Mouse (Mus musculus) midbrain, embryonic 11.5 days (tissue): Measurements from ENCODE around the gene Snrpg. TPM values are rescaled to one million over a fixed set of nuclear protein-coding genes. Genes with fewer than 3 reads are reported as not detected.

ENCODE experiments used
- ATAC-seq: fragments of 200-750 bp; cut with Nextera tagmentation; 2 replicates; pipeline ENCODE4 v1.8.0; 2017; ENCODE audit warnings: moderate TSS enrichment, moderate library complexity; ENCODE audit not compliant: low FRiP score
- DNase-seq: peaks from one replicate; pipeline ENCODE4 v3.0.0; 2015; ENCODE audit warnings: low spot score; ENCODE audit errors: missing footprints
- H3K27ac ChIP-seq: fragments of 300-500 bp; sonication (generic); 2 replicates; pipeline ENCODE4 v1.5.1; 2014; ENCODE audit warnings: low read depth, low read length
- H3K27me3 ChIP-seq: fragments of 300-500 bp; sonication (generic); 2 replicates; pipeline ENCODE4 v1.6.1; 2014; ENCODE audit warnings: mild to moderate bottlenecking, low read length, moderate library complexity, mixed read lengths; ENCODE audit not compliant: control insufficient read depth, insufficient read depth
- H3K36me3 ChIP-seq: fragments of 300-500 bp; sonication (generic); 2 replicates; pipeline ENCODE4 v1.6.1; 2014; ENCODE audit warnings: mild to moderate bottlenecking, low read length, moderate library complexity, mixed read lengths; ENCODE audit not compliant: control insufficient read depth, insufficient read depth
- H3K4me1 ChIP-seq: fragments of 300-500 bp; sonication (generic); 2 replicates; pipeline ENCODE4 v1.6.1; 2014; ENCODE audit warnings: low read length; ENCODE audit not compliant: control insufficient read depth, insufficient read depth
- H3K4me2 ChIP-seq: fragments of 300-500 bp; sonication (generic); 2 replicates; pipeline ENCODE4 v1.6.1; 2014; ENCODE audit warnings: mild to moderate bottlenecking, moderate library complexity
- H3K4me3 ChIP-seq: fragments of 300-500 bp; sonication (generic); 2 replicates; pipeline ENCODE4 v1.5.1; 2014; ENCODE audit warnings: low read depth, low read length
- H3K9ac ChIP-seq: fragments of 300-500 bp; sonication (generic); 2 replicates; pipeline ENCODE4 v1.6.1; 2014; ENCODE audit warnings: low read length
- H3K9me3 ChIP-seq: fragments of 300-500 bp; sonication (generic); 2 replicates; pipeline ENCODE4 v1.6.1; 2016; ENCODE audit warnings: low read length; ENCODE audit not compliant: control insufficient read depth
- WGBS: fragments of 180-500 bp; shearing (Covaris S2); extraction: QIAGEN DNeasy Blood & Tissue Kit; methylation state at CpG from one replicate; pipeline ENCODE4 v1.1.7; 2014; 5-methylcytosine and 5-hydroxymethylcytosine counted together
- polyA plus RNA-seq: library from polyadenylated mRNA; unstranded; fragments of >200 nt; fragmentation: Nextera tagmentation; extraction: Ambion mirVana; gene quantifications from 2 replicates; pipeline ENCODE4 v1.2.1, GENCODE M21; 2014

The Snrpg gene
- polyA plus RNA-seq, 1 experiment from 2014 or later = 748 TPM

DNA sequence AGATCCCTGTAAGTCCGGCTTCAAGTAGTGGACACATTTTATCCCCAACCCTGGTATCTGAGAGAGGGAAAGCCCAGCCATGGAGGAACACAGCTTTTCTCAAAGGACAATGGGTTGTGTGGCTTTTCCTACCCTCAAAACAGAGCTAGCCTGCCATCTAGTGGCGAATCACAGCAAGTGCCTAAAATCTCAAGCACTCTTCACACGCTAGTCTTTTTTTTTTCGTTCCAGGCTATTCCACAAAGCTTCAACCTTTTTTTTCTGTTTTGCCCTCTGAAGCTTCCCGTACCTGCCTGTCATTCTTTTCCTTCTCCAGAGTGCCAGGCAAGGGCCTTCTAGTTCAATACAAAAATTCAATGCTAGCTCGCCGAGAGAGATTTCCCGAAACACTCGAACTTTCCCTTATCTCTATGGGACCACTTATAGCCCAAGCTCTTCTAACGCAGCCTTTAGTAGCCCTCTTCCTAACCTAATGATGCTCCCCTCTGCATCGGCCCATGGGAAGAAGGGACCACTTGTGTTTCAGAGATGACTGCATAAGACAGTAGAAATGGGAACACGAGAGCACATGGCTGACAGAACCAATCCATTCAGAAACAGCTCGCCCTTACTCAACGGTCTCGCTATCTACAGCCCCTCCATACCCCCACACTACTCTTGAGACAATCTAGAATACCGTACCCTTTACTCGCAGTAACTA lies 6.5 kb upstream of the Snrpg start:
- H3K36me3 ChIP-seq = no peaks in the 10 kb centered on the region
- peaks cover 12% of the 10 kb centered on the region for H3K4me1 ChIP-seq
- H3K9me3 ChIP-seq = no peaks in the 10 kb centered on the region
- H3K27ac ChIP-seq = no peak overlapping the region; the same call in 1 of the 2 replicates
- H3K27me3 ChIP-seq = no peaks in the 10 kb centered on the region
- H3K9ac ChIP-seq = peak overlapping the region; percentile 68
- peak; percentile 52 for ATAC-seq
- 5% methylated on average over 17 of the region's 17 CpGs for WGBS
- H3K4me3 ChIP-seq = peak overlapping the region; percentile 65
- peak; percentile 97 for DNase-seq
- H3K4me2 ChIP-seq = peak overlapping the region; percentile 84

DNA sequence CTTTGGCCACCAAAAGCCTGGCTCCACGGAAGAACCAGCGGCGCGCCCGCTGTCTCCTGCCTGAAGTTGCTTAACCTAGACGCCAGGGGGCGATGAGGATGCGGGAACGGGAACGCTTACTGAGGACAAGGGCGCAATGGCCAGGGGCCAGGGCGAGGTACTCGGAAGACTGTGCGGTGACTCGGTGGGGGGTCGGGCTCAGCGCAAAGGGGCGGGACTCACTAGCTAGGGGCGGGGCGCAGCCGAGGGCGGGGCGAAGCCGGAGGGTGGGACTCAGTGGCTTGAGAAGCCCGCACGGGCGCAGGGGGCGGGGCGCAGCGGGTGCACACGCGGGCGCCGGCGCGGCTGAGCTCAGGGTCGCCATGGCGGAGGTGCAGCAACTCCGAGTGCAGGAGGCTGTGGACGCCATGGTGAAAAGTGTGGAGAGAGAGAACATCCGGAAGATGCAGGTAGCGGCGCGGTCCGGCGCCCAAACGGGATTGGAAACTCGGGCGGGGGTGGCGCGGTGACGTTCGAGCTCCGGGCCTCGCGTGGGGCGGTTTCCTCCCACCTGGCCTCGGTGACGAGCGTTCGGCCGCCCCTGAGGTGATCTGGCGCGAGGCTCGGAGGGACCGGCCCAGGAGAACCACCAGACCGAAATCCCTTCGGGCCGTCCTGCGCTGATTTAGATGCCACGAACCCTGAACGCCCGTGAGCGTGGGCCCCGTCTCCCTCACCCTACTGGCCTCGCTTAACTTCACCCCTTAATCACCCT lies 5.6 kb upstream of the Snrpg start, which contains the start of gene Fam136a:
Fam136a (plus strand) TSS at position 276 of the 754 bp plus-strand sequence.
- Histone ChIP-seq H3K4me1 (peaks cover 14% of the 10 kb centered on the region), H3K27me3 (no peaks in the 10 kb centered on the region), H3K9me3 (no peaks in the 10 kb centered on the region), H3K27ac (no peak within 1 kb of the TSS; the same call in 1 of the 2 replicates), H3K9ac (peak within 1 kb of the TSS; percentile 84), H3K36me3 (no peaks in the 10 kb centered on the region), H3K4me2 (peak within 1 kb of the TSS; percentile 84), H3K4me3 (peak within 1 kb of the TSS; percentile 65)
- WGBS = under 1% methylated on average over 68 of the region's 76 CpGs
- DNase-seq (peak; percentile 100), ATAC-seq (peak; percentile 96)

GRCm38 (mm10) chr6:86366125-86366852 lies 4.8 kb upstream of the Snrpg start:
- DNase-seq = no peak
- Histone ChIP-seq H3K27me3 (no peaks in the 10 kb centered on the region), H3K36me3 (no peaks in the 10 kb centered on the region), H3K27ac (no peak overlapping the region; the same call in 1 of the 2 replicates), H3K9ac (peak overlapping the region; percentile 84), H3K4me3 (peak overlapping the region; percentile 65), H3K9me3 (no peaks in the 10 kb centered on the region), H3K4me1 (peaks cover 18% of the 10 kb centered on the region), H3K4me2 (peak overlapping the region; percentile 84)
- no peak; the same call in 1 of the 2 replicates for ATAC-seq
- 47% methylated on average over 25 of the region's 25 CpGs for WGBS

GRCm38 (mm10) chr6:86366853-86367249 lies 4.3 kb upstream of the Snrpg start:
- DNase-seq (no peak), ATAC-seq (no peak)
- no peak overlapping the region for H3K27ac ChIP-seq
- H3K36me3 ChIP-seq = no peaks in the 10 kb centered on the region
- no peak overlapping the region; the same call in 1 of the 2 replicates for H3K9ac ChIP-seq
- no peaks in the 10 kb centered on the region for H3K27me3 ChIP-seq
- 78% methylated on average over 2 of the region's 2 CpGs for WGBS
- H3K4me3 ChIP-seq = peak overlapping the region; percentile 65
- peak overlapping the region; percentile 84 for H3K4me2 ChIP-seq
- peaks cover 18% of the 10 kb centered on the region for H3K4me1 ChIP-seq
- no peaks in the 10 kb centered on the region for H3K9me3 ChIP-seq

GRCm38 (mm10) chr6:86368479-86368878 lies 2.6 kb upstream of the Snrpg start:
- H3K4me1 ChIP-seq = peaks cover 31% of the 10 kb centered on the region
- H3K9ac ChIP-seq = no peak overlapping the region
- no peaks in the 10 kb centered on the region for H3K36me3 ChIP-seq
- no peak overlapping the region for H3K4me3 ChIP-seq
- H3K27me3 ChIP-seq = no peaks in the 10 kb centered on the region
- no peak overlapping the region for H3K27ac ChIP-seq
- ATAC-seq (no peak), DNase-seq (no peak)
- no peak overlapping the region for H3K4me2 ChIP-seq
- H3K9me3 ChIP-seq = no peaks in the 10 kb centered on the region
- 91% methylated on average over 5 of the region's 5 CpGs for WGBS

- H3K27me3 ChIP-seq = no peaks in the 10 kb centered on the region
- no peak overlapping the region for H3K27ac ChIP-seq
- ATAC-seq (no peak), DNase-seq (peak; percentile 86)
- no peaks in the 10 kb centered on the region; the same call in 1 of the 2 replicates for H3K36me3 ChIP-seq
- H3K9me3 ChIP-seq = no peaks in the 10 kb centered on the region
- H3K4me3 ChIP-seq = peak overlapping the region; percentile 95; the same call in 1 of the 2 replicates
- 62% methylated on average over 3 of the region's 3 CpGs for WGBS
- peak overlapping the region; percentile 82 for H3K4me2 ChIP-seq
- peak overlapping the region; percentile 88 for H3K9ac ChIP-seq
- peaks cover 26% of the 10 kb centered on the region for H3K4me1 ChIP-seq
These were observed 901 bp upstream of the Snrpg start for GRCm38 (mm10) chr6:86370093-86370713.

DNA sequence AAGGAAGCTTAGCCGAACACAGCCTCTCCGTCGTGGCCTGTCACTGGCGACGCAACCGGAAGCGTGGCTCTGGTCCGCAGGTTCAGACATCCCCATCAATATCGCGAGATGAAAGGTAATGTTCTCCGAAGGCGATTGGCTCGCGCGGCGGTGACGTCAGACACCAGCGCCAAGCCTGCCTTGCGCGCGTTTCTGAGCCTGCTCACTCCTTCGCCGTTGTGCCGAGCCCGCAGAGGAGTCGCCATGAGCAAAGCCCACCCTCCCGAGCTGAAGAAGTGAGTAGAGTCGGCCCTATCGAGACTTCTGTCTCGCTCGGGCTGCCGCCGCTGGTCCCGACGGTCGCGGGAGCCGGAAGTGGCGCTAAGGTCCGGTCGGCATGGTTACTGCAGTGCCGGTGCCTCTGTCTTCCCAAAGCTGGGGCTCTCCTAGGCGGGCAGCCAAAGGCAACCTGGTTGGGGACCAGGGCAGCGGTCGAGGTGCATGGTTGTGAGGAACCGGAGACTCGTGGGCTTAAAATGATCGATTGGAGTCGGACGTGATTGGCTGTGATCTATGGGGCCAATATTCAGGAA lies 322 bp downstream of the Snrpg start:
- peak; percentile 100 for DNase-seq
- Histone ChIP-seq H3K4me3 (peak overlapping the region; percentile 95), H3K27ac (peak overlapping the region; percentile 77), H3K9ac (peak overlapping the region; percentile 94), H3K4me1 (peaks cover 23% of the 10 kb centered on the region), H3K9me3 (no peaks in the 10 kb centered on the region), H3K36me3 (peaks cover under 1% of the 10 kb centered on the region), H3K4me2 (peak overlapping the region; percentile 82), H3K27me3 (no peaks in the 10 kb centered on the region)
- peak; percentile 97 for ATAC-seq
- WGBS = under 1% methylated on average over 50 of the region's 50 CpGs

DNA sequence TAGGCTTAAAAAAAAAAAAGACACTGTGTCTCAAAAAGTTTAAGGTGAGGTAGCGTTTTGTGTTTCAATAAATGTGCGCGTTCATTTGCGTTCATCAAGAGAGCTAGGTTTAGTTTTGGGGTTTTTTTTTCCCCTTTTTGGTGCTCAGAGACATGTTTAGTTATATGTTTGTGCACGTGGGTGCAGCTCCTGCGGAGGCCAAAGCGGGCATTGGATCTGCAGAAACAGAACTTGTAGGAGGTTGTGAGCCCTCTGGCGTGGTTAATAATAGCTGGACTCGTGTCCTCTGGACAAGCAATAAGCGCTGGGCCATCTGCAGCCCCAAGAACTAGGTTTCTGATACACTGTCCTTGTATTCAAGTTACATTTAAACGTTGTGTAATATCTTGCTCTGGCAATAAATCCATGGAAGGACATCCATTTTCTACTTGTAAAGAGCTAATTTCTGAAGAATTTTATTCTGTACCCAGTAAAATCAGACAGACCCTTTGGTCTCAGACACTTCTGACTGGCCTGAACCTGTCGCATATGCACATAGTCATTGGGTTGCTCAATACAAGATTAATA lies 929 bp downstream of the Snrpg start:
- 5% methylated on average over 12 of the region's 12 CpGs for WGBS

More for the DNA sequence above, 929 bp downstream of the Snrpg start:
- peak overlapping the region; percentile 95 for H3K4me3 ChIP-seq
- peaks cover 6% of the 10 kb centered on the region for H3K36me3 ChIP-seq
- no peak for DNase-seq
- H3K9ac ChIP-seq = peak overlapping the region; percentile 94
- H3K4me1 ChIP-seq = peaks cover 19% of the 10 kb centered on the region
- H3K27me3 ChIP-seq = no peaks in the 10 kb centered on the region
- no peak for ATAC-seq
- H3K9me3 ChIP-seq = no peaks in the 10 kb centered on the region
- peak overlapping the region; percentile 82 for H3K4me2 ChIP-seq
- no peak overlapping the region for H3K27ac ChIP-seq
